Mouse (Mus musculus): Measurements from ENCODE around the gene Nop56.

The Nop56 gene

GRCm38 (mm10) chr2:130274149-130274861 is at the start of gene Nop56:
Gene Nop56, plus strand, starts transcription at chr2:130274430.
- DNase-seq: peak; percentile 99

GRCm38 (mm10) chr2:130246912-130247311 is 27.3 kb upstream of the Nop56 start:
- DNase-seq: no peak

GRCm38 (mm10) chr2:130248226-130248625 is 26.0 kb upstream of the Nop56 start:
- no peak for DNase-seq

DNA sequence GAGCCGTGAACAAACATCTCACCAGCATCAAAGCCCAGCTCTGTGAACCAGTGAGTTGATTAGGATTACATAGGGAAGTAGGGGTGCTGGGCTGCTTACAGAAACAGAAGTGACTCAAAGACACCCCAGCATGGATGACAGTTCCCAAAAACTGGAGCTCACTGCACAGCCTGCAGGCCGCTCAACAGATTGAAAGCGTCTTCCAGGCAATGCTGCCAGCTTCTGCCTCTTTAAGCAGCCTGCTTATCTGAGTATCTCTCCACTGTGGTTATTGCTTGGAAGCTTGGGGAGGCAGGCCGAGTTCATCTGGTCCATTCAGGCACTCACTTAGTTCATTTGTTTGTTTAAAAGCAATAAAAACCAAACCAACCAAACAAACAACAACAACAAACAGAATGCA is 17.5 kb upstream of the Nop56 start:
- no peak for DNase-seq

- DNase-seq: no peak
Observed at GRCm38 (mm10) chr2:130260822-130261221, 13.4 kb upstream of the Nop56 start.

DNA sequence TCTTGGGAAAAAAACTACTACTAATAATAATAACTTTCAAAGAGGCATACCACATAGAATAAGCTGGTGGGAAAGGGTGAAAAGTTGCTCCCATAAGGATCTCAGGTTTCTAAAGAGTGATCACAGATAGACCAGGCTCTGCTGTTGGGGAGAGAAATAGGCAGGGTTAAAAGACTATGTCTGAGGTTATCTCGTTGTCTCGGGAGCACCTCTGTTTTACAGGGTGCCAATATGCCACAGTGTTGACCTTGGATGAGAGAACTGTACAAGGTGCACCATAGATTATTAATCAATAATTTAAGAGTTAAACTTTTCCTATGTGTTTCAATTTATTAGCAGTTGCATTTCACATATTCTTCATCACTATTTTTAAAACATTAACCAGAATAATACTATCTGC is 12.3 kb upstream of the Nop56 start:
- no peak for DNase-seq

DNA sequence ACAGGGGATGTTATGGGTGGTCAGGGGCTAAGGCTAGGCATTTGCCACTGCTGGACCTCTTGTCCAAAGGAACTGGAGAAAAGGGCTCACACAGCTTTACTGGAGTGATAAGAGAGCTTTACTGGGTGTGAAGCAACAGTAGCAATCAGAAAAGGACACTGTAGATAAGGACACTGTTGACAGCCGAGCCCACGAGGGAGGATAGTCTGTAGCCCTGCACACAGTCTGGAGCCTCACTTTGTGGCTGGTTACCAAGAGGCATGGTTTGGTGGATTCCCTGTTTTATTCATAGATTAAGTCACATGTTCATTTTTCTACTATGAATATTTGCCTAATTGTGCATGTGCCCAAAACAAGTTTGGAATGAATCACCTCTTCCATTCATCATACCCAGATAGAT is 11.8 kb upstream of the Nop56 start:
- no peak for DNase-seq

DNA sequence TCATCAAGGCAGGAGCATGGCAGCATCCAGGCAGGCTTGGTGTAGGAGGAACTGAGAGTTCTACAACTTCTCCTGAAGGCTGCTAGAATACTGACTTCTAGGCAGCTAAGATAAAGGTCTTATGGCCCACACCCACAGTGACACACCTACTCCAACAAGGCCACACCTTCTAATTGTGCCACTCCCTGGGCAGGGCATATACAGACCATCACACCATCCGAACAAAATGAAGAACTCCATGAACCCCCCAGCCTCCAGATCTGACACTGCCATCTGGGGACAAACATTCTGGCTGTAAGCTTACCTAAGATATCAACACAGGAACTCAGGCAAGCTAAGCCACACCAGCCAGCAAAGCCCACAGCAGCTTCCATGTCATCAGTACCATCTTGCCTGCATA is 8.7 kb upstream of the Nop56 start:
- no peak for DNase-seq

DNA sequence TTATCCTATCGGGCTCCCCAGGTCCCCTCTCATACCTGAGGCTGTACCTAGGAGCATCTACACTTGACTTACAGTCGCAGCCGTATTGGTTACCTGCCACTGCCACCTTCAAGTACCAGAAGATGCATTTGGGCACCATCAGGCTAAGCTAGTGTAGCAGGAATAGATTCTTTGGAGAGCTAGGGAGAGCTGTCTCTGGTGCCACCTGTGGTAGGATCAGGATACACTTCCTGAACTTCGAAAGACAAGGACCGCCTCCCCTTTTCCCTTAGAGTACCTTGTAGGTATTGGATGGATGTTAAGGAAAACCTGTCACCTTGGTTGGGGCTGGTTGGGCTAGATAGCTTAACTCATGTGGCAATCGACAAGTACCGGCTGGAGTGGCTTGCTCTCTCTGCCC is 6.2 kb upstream of the Nop56 start:
- DNase-seq: no peak

GRCm38 (mm10) chr2:130273732-130274131 is 498 bp upstream of the Nop56 start:
- DNase-seq: no peak

- DNase-seq: peak; percentile 43
Observed at GRCm38 (mm10) chr2:130274862-130275261, 632 bp downstream of the Nop56 start.

GRCm38 (mm10) chr2:130275649-130276048 is 1.4 kb downstream of the Nop56 start:
- DNase-seq: peak; percentile 43

GRCm38 (mm10) chr2:130279600-130280091 is 5.4 kb downstream of the Nop56 start:
- no peak for DNase-seq

DNA sequence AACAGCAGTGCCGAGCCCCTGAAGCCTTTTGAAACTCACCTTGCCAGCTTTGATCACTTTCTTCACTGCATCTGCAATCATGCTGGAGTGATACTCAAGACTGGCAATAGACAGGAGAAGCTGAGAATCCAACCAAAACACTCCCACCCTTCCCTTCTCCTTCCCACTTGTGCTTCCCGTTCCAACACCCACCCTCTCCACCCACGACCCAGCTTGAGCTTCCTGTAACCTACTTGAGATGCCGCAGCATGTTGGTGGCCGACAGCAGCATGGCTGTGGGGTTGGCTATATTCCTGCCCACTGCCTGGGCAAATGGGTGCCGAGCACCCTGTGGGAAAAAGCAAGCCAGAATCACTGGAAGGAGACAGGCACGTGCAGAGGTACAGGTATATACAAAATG is 6.0 kb downstream of the Nop56 start:
- no peak for DNase-seq

- no peak for DNase-seq
Observed at GRCm38 (mm10) chr2:130280818-130281217, 6.6 kb downstream of the Nop56 start.

GRCm38 (mm10) chr2:130283854-130284654 is 9.8 kb downstream of the Nop56 start, which contains the start of gene Idh3b:
Gene Idh3b, minus strand, starts transcription at chr2:130284547.
- peak; percentile 87 for DNase-seq

DNA sequence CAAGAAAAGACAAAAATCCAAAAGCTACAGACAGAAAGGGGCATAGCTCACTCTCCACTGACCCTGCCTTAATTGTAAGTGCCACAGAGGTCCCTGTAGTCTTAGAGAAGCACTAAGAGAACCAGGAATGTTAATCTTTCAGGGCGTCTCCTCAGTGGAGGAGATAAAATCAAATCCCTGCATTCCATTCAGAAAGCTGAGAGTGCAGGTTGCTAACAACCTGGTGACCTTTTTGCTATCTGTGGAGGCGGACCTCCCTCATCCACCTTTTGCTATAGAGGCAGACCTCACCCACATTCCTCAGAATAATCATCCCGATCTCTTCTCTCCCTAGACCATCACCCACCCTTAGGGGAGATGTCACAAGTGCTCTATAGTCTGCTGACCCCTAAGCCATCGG is 14.9 kb downstream of the Nop56 start:
- no peak for DNase-seq

DNA sequence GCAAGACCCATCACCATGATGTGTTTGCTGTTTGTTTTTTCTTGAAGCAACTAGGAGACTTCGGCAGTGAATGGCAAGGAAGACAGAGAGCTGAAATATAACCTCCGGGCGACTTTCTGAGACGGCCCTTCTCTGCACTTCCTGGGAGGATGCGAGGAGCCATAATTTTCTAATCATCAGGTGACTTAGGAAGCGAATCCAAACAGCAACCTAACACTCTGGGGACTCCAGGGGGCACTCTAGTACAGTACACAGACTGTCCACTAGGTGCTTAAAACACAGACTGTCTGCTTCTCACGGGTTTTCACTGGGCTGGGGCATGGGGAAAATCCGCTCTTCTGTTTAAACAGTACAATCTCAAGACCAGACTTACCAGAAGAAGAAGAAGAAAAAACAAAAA is 17.2 kb downstream of the Nop56 start:
- DNase-seq: peak; percentile 77

GRCm38 (mm10) chr2:130293009-130293408 is 18.8 kb downstream of the Nop56 start:
- DNase-seq: no peak

GRCm38 (mm10) chr2:130293486-130293885 is 19.3 kb downstream of the Nop56 start:
- DNase-seq: no peak

DNA sequence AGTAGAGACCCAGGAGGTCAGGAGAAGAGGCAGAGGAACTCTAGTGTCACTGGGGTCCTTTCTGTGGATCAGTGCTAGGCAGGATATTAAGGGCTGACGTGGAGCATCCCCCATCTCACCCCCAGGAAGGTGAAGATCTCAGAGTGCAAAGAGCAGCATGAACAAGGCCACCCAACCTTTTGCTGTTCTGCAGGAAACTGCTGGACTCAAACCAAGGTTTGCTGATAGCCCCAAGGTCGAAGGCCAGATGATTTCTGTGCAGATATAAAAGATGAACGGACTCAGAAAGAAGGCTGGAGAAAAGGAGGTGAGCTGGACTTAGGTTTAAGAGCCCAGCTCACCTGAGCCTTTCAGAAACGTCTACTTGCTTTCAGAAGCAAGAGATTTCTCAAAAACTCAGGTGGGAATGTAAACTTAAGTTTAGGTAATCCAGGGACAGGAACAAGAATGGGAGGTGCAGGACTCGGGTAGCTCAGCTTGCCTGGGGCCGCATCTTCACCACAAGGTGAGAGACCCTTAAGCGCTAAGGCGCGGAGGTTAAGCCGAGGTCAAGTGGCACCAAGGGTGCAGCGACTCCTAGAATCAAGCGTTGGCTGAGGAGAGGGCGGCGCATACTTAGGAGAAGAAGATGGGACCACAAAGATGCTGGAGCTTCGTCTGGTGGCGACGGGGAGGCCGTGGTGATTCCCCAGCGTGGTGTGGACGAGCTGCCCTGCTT is 20.1 kb downstream of the Nop56 start:
- no peak for DNase-seq

GRCm38 (mm10) chr2:130294936-130295277 is 20.7 kb downstream of the Nop56 start, which contains the start of gene Ebf4:
Gene Ebf4, plus strand, starts transcription at chr2:130295169.
- DNase-seq: peak; percentile 33

DNA sequence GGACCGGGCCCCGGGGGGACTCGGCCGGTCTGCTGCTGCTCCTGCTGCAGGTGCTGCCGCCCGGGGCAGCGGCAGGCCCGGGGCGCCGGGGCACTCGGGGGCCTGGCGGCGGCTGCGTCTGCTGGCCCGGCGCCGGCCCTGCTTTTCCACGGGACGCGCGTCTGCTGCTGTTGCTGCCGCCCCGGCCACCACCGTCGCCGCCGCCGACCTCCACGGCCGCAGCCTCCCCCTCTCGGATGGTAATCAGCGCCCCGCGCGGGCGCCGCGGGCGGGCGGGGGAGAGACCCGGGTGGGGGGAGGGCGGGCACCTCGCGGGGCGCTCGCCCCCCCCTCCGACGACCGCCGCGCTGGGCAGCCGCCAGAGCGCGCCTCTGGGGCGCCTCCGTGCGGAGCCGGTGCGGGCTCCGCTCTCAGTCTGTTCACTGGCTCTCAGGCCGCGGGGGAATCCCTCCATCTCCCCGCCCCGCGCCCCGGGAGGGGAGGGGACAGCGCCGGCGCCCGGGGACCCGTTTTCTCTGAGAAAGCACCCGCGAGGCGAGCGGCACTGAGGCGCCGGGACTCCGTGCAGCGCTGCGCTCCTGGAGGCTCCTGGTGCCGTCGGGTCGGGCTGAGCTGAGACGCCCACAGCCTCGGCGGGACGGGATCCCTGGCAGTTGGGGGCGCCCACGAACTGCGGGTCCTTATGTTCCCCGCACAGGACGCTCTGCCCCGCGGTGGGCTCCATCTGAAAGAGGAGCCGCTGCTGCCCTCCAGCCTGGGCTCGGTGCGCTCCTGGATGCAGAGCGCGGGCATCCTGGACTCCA is 21.3 kb downstream of the Nop56 start:
- peak; percentile 42 for DNase-seq

Measured in cerebellum, adult 9-11 months (tissue).